Mouse (Mus musculus): ENCODE measurements around the gene Arvcf. TPM values are rescaled to one million over a fixed set of nuclear protein-coding genes. Genes with fewer than 3 reads are reported as not detected.

The Arvcf gene
- total and polyA plus RNA-seq, 2 experiments from 2014 or later: 54.5 to 219 TPM

GRCm38 (mm10) chr16:18386972-18387371 lies 39.0 kb downstream of the Arvcf start:
- no peak for DNase-seq (ENCODE audit: low spot score)
- Histone ChIP-seq H3K4me3 (ENCODE audit: low read depth, low read length) (no peak overlapping the region), H3K4me2 (ENCODE audit: low read depth, low read length, poor library complexity, severe bottlenecking) (no peak overlapping the region), H3K27me3 (ENCODE audit: insufficient read depth, low read length) (no peaks in the 10 kb centered on the region), H3K9me3 (ENCODE audit: low read length) (no peaks in the 10 kb centered on the region), H3K27ac (ENCODE audit: low read depth, low read length) (no peak overlapping the region), H3K36me3 (ENCODE audit: insufficient read depth, low read length) (peaks cover 5% of the 10 kb centered on the region; the same call in 1 of the 2 replicates), H3K9ac (replicated peaks; ENCODE audit: low read length, poor library complexity, severe bottlenecking) (no peak overlapping the region), H3K4me1 (ENCODE audit: insufficient read depth, low read length) (no peaks in the 10 kb centered on the region)
- no peak for TF ChIP-seq CTCF (IDR thresholded peaks at IDR 0.05)
- 60% methylated on average over 3 of the region's 3 CpGs for WGBS
- no peak for ATAC-seq (ENCODE audit: low FRiP score)

GRCm38 (mm10) chr16:18387704-18388582 lies 40.0 kb downstream of the Arvcf start:
- Histone ChIP-seq H3K36me3 (ENCODE audit: insufficient read depth, low read length) (peaks cover 5% of the 10 kb centered on the region; the same call in 1 of the 2 replicates), H3K4me3 (ENCODE audit: low read depth, low read length) (no peak overlapping the region), H3K9ac (replicated peaks; ENCODE audit: low read length, poor library complexity, severe bottlenecking) (no peak overlapping the region), H3K4me2 (ENCODE audit: low read depth, low read length, poor library complexity, severe bottlenecking) (no peak overlapping the region), H3K27ac (ENCODE audit: low read depth, low read length) (peak overlapping the region; percentile 47), H3K9me3 (ENCODE audit: low read length) (no peaks in the 10 kb centered on the region), H3K27me3 (ENCODE audit: insufficient read depth, low read length) (no peaks in the 10 kb centered on the region), H3K4me1 (ENCODE audit: insufficient read depth, low read length) (no peaks in the 10 kb centered on the region)
- no peak for TF ChIP-seq CTCF (IDR thresholded peaks at IDR 0.05)
- ATAC-seq (ENCODE audit: low FRiP score): no peak
- DNase-seq (ENCODE audit: low spot score): no peak
- 33% methylated on average over 5 of the region's 7 CpGs for WGBS

- no peaks in the 10 kb centered on the region for H3K27me3 ChIP-seq (ENCODE audit: insufficient read depth, low read length)
- H3K9me3 ChIP-seq (ENCODE audit: low read length): no peaks in the 10 kb centered on the region
- DNase-seq (ENCODE audit: low spot score) (no peak), ATAC-seq (ENCODE audit: low FRiP score) (no peak)
- H3K4me3 ChIP-seq (ENCODE audit: low read depth, low read length): no peak overlapping the region
- no peak for TF ChIP-seq CTCF (IDR thresholded peaks at IDR 0.05)
- peaks cover 6% of the 10 kb centered on the region for H3K4me1 ChIP-seq (ENCODE audit: insufficient read depth, low read length)
- no peak overlapping the region for H3K9ac ChIP-seq (replicated peaks; ENCODE audit: low read length, poor library complexity, severe bottlenecking)
- peak overlapping the region; percentile 47; the same call in 1 of the 2 replicates for H3K27ac ChIP-seq (ENCODE audit: low read depth, low read length)
- H3K36me3 ChIP-seq (ENCODE audit: insufficient read depth, low read length): peaks cover 5% of the 10 kb centered on the region; the same call in 1 of the 2 replicates
- no peak overlapping the region for H3K4me2 ChIP-seq (ENCODE audit: low read depth, low read length, poor library complexity, severe bottlenecking)
- 73% methylated on average over 14 of the region's 14 CpGs for WGBS
Measured at GRCm38 (mm10) chr16:18388583-18389435, 40.8 kb downstream of the Arvcf start.

GRCm38 (mm10) chr16:18390399-18390798 lies 42.4 kb downstream of the Arvcf start:
- Histone ChIP-seq H3K36me3 (ENCODE audit: insufficient read depth, low read length) (peaks cover 5% of the 10 kb centered on the region; the same call in 1 of the 2 replicates), H3K4me1 (ENCODE audit: insufficient read depth, low read length) (peaks cover 10% of the 10 kb centered on the region)

GRCm38 (mm10) chr16:18391127-18391526 lies 43.1 kb downstream of the Arvcf start:
- H3K36me3 ChIP-seq (ENCODE audit: insufficient read depth, low read length): 0 out of 2 replicates have a peak, but pooled peaks cover 5% of the 10 kb centered on the region
- H3K4me2 ChIP-seq (ENCODE audit: low read depth, low read length, poor library complexity, severe bottlenecking): no peak overlapping the region
- H3K4me1 ChIP-seq (ENCODE audit: insufficient read depth, low read length): peaks cover 10% of the 10 kb centered on the region
- 99% methylated on average over 3 of the region's 3 CpGs for WGBS
- H3K27me3 ChIP-seq (ENCODE audit: insufficient read depth, low read length): no peaks in the 10 kb centered on the region
- no peaks in the 10 kb centered on the region for H3K9me3 ChIP-seq (ENCODE audit: low read length)
- no peak overlapping the region for H3K9ac ChIP-seq (replicated peaks; ENCODE audit: low read length, poor library complexity, severe bottlenecking)
- no peak overlapping the region for H3K27ac ChIP-seq (ENCODE audit: low read depth, low read length)
- no peak for TF ChIP-seq CTCF (IDR thresholded peaks at IDR 0.05)
- ATAC-seq (ENCODE audit: low FRiP score) (no peak), DNase-seq (ENCODE audit: low spot score) (no peak)
- no peak overlapping the region for H3K4me3 ChIP-seq (ENCODE audit: low read depth, low read length)

More at GRCm38 (mm10) chr16:18390399-18390798, 42.4 kb downstream of the Arvcf start:
- H3K4me2 ChIP-seq (ENCODE audit: low read depth, low read length, poor library complexity, severe bottlenecking): no peak overlapping the region
- no peak overlapping the region for H3K9ac ChIP-seq (replicated peaks; ENCODE audit: low read length, poor library complexity, severe bottlenecking)
- 78% methylated on average over 6 of the region's 6 CpGs for WGBS
- no peak for ATAC-seq (ENCODE audit: low FRiP score)
- no peak for TF ChIP-seq CTCF (IDR thresholded peaks at IDR 0.05)
- no peak overlapping the region for H3K4me3 ChIP-seq (ENCODE audit: low read depth, low read length)
- no peaks in the 10 kb centered on the region for H3K9me3 ChIP-seq (ENCODE audit: low read length)
- no peak for DNase-seq (ENCODE audit: low spot score)
- H3K27me3 ChIP-seq (ENCODE audit: insufficient read depth, low read length): no peaks in the 10 kb centered on the region
- H3K27ac ChIP-seq (ENCODE audit: low read depth, low read length): no peak overlapping the region

Data from midbrain, postnatal 0 days (tissue).